Mouse (Mus musculus): Measurements from ENCODE around the gene Rnd3.

The Rnd3 gene

DNA sequence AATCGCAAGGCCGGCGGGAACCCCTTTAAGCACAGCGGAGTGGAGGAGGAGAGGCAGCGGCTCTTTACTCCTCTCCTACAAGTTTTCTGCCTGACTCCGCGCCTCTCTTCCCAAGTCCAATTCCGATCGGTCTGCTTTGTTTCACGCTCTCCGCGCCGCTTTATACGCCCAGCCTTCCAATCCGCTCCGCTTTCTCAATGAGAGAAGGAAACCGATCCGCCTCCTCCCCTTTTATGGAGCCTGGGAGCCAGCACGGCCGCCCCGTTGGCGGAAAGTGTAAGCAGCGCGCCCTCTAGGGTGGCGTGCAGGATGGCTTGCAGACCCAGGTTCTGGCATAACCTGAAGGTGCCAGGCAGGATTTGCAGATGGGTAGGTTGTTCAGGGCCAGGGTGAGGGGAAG is at the start of gene Rnd3:
Rnd3 (minus strand) TSS at position 137 of the 400 bp plus-strand sequence.
- peak; percentile 98 for DNase-seq

- peak; percentile 19 for DNase-seq
Observed at GRCm38 (mm10) chr2:51192319-51192718, 43.4 kb upstream of the Rnd3 start.

- DNase-seq, result no peak
Observed at GRCm38 (mm10) chr2:51185762-51186161, 36.9 kb upstream of the Rnd3 start.

DNA sequence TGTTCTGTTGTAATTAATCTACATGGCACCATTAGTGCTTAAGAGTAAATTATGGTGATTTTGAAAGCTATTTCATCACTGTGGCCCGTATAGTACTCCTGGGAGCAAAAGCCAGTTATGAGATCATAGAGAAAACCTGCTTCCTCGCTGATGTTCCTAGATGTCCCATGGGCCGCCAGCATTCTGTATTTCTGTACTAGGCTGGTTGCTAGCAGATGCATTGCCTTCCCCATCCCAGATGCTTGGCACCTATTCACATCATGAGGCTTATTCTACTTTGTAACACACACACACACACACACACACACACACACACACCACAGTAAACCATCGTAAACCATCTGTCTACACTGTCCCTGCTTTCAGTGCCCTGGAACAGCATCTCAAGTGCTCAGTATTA is 34.1 kb upstream of the Rnd3 start:
- no peak for DNase-seq

GRCm38 (mm10) chr2:51181376-51181775 is 32.5 kb upstream of the Rnd3 start:
- no peak for DNase-seq

- no peak for DNase-seq
Observed at GRCm38 (mm10) chr2:51179096-51179495, 30.2 kb upstream of the Rnd3 start.

- no peak for DNase-seq
Observed at GRCm38 (mm10) chr2:51177615-51178014, 28.7 kb upstream of the Rnd3 start.

DNA sequence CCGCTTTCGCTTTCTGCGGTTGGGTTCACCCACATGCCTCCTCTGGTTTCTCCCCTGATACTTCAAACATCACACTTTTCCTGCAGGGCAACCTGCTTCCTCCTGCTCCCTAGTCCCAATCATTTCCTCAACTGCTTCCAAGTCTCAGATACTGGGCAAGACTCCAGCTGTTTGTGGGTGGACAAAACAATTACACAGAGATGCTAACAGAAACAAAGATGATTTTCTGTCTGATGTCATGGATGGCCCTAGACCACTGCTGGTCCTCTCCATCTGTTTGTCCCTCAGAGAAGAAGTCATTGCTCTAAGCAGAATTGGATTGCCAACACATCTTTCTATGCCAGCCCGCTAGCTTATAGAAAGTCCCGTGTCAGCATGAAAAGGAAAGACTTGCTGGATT is 26.4 kb upstream of the Rnd3 start:
- DNase-seq, result no peak

- DNase-seq, result no peak
Observed at GRCm38 (mm10) chr2:51161110-51161509, 12.2 kb upstream of the Rnd3 start.

DNA sequence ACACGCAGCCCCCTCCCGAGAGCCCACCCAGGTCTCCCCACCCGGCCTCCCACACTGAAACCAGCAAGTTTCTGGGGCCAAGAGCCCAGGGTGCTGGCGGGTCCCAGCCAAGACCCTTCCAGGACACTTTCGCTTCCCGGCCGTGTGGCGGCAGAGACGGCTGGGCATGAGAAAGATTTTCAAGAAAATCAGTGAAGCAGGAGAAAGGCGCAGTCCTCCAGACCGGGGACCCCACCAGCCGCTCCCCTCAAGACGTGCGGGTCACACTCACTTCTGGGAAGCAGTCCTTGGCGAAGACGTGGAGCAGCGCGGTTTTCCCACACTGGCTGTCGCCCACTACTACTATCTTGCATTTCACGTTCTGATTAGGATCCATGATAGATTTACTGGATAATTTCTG is 457 bp downstream of the Rnd3 start:
- peak; percentile 32 for DNase-seq

DNA sequence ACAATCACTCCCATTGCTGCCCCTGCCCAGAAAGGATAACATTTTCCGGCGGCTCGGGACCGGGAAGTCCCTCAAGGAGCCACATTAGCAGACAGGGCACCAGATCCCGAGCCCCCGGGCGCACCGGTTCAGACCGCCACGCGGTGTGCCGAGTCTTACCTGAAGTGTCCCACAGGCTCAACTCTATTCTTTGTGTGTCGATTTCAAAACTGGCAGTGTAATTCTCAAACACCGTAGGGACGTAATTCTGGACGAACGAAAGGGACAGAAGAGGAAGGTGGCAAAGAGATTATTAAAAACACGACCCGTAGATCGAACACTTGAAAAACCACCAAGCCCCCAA is 875 bp downstream of the Rnd3 start:
- DNase-seq, result no peak

- peak; percentile 83 for DNase-seq
Observed at GRCm38 (mm10) chr2:51147318-51148064, 1.4 kb downstream of the Rnd3 start.

DNA sequence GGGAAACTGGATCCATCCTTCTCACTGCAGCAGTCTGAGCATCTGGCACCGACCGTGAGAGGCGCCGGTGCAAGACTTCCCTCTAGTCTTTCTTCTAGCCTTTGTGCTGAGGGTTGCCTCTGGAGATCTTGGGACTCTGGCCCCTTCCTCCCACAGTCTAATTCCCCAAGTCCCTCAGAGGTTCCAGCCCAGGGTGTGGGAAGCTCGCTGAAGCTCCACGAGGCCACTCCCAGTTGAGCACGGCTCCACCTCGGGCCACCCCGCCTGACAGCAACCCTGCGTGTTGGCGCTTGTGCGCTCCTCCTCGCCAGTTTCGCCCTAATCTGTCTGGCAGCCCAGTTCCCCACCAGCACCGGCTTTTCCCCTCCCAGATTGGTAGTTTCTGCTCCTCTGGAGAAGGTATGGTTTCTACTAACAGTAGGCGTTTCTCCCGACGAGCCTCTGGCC is 2.0 kb downstream of the Rnd3 start:
- peak; percentile 80 for DNase-seq

- DNase-seq, result peak; percentile 56
Observed at GRCm38 (mm10) chr2:51145838-51146470, 3.0 kb downstream of the Rnd3 start.

- peak; percentile 36 for DNase-seq
Observed at GRCm38 (mm10) chr2:51144380-51145120, 4.4 kb downstream of the Rnd3 start.

DNA sequence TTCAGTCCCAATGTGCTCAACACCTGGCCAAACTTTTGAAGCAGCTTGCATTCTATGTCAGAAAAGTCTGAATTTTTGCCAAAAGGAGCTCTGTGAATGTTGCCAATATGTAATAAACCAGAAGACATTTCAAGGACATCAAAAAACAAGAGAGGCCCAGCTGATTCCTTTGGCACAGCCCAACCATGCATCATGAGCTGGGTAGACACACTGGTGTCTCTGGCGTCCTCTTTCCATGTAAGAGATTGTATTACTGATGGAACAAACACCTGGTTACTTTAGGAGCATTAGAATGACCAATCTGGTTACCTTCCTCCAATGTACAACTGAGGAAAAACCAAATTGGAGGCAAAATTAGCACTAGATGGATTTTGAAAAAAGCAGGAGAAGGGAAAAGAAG is 6.5 kb downstream of the Rnd3 start:
- no peak for DNase-seq

DNA sequence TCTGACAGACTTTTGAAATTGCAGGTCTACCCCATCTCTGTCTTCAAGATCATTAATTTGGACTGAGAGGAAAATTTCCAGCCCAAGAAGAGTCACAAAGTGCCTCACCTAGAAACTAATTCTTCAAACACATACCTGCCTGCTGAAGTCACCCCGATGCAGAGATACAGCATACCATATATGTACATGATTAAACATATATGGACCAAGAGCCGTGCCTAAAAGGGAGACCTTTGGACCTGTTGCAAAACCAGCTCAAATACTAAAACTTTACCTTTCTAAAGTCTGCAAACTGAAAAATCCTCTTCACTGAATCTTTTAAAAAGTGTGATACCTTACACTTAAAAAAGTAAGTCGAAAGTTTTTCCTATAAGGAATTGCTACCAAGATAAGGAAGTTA is 7.6 kb downstream of the Rnd3 start:
- no peak for DNase-seq

DNA sequence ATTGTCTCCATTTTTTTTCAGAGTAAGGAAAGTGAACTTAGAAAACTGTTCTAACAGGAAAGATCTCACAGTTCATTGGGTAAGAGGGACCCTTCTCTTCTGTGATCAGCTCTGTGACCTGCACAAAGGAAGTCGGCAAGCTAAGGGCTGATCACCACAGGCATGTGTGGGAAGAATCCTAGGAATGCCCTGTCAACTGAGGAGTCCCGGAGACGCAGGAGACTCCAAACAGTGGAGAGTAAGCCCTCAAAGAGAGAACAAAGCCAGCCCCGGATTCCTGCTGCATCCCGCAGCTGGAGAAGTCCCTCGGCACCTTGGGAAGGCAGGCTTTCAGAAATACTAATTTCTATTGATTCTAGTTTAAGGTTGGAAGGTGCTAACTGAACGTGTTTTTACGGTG is 8.4 kb downstream of the Rnd3 start:
- peak; percentile 33 for DNase-seq

DNA sequence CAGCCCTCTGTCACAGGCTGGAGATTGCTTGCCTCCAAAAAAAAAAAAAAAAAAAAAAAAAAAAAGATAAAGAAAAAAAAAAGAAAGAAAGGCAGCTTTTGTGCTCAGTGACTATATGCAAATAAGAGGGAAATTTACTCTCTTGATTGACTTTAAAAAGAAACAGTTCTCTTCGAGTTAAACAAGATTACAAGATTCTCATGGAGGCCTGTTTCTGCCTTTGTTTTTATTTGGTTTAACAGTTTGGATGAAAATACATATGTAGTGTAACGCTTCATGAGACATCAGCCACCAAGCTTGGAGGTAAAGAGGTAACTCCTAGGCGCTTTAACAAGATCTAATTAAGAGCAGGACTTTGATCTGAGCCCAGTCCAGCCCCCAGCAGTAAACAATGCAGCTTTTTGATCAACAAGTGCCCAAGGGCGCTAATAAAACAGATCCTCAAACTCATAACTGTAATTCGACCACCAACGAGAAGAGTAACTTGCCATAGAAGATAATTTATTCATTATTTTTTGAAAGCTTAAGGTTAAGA is 8.9 kb downstream of the Rnd3 start:
- no peak for DNase-seq

DNA sequence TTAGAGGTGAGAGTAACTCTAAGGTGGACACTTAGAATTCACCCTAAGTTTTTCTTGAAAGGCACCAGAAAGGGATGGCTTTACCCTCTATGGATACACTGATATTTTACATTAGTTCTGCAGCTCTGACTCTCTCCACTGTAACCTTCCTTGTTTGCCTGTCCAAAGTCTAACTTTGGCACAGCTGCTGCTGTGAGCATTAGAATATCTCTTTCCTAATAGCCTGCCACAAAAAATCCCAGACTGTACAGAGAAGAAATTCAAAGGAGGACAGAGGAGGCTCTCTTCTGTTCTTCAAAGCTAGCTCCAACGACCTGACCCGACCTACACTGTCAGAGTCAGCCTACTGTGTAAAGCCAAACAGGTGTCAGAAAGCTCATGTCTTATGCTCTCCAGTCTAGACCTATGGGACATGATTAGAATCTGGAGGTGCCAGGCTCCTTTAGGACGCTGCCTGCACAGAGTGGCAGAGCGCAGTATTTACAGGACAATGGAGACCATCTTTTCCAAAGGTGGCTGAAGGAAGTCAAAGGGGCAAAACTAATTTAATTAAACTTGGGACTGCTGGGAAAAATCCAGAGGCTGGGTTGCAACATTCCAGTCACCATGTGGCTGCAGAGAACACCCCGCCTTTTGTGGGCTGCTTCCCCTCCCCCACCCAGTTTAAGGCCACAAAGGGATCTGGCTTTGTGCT is 9.5 kb downstream of the Rnd3 start:
- DNase-seq, result peak; percentile 67

GRCm38 (mm10) chr2:51137726-51138125 is 11.2 kb downstream of the Rnd3 start:
- DNase-seq, result no peak

- no peak for DNase-seq
Observed at GRCm38 (mm10) chr2:51132181-51132580, 16.7 kb downstream of the Rnd3 start.

DNA sequence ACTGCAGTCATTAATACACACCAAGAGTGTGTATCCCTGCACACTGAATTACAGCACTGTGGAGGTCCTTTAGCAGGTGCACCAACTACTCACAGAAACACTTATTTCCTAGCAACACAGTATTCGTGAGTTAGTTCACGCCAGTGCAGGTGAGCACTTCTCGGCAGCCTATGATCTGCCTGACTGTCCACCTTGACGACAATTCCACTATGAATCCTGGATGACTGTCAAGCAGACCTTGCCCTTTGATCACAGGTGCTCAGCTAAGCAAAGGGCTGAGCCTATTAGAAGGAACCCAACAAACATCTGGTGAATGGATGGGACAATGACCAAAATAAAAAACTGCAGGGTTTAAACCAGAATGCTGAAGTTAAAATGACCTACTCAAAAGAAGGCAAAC is 20.8 kb downstream of the Rnd3 start:
- DNase-seq, result no peak

Data from lung, postnatal 36 days (tissue).